Mouse (Mus musculus) heart, embryonic 16.5 days (tissue): ENCODE measurements around the gene Npr1. TPM values are rescaled to one million over a fixed set of nuclear protein-coding genes. Genes with fewer than 3 reads are reported as not detected.

ENCODE experiments used
- ATAC-seq: fragments of 200-750 bp; cut with Nextera tagmentation; replicated peaks from 2 replicates; pipeline ENCODE4 v1.8.0; 2017; ENCODE audit warnings: moderate number of reproducible peaks; ENCODE audit not compliant: insufficient read depth, low FRiP score; ENCODE audit errors: extremely low read depth
- H3K27ac ChIP-seq: fragments of 300-500 bp; sonication (generic); 2 replicates; pipeline ENCODE4 v1.5.1; 2014; ENCODE audit warnings: mild to moderate bottlenecking, low read length, control low read depth, moderate library complexity
- H3K27me3 ChIP-seq: fragments of 300-500 bp; sonication (generic); 2 replicates; pipeline ENCODE4 v1.6.1; 2014; ENCODE audit warnings: low read length, mixed read lengths; ENCODE audit not compliant: control insufficient read depth, insufficient read depth
- H3K36me3 ChIP-seq: fragments of 300-500 bp; sonication (generic); 2 replicates; pipeline ENCODE4 v1.6.1; 2014; ENCODE audit not compliant: control insufficient read depth, insufficient read depth
- H3K4me1 ChIP-seq: fragments of 300-500 bp; sonication (generic); 2 replicates; pipeline ENCODE4 v1.6.1; 2014; ENCODE audit warnings: low read length, mixed read lengths; ENCODE audit not compliant: control insufficient read depth, insufficient read depth
- H3K4me2 ChIP-seq: fragments of 300-500 bp; sonication (generic); 2 replicates; pipeline ENCODE4 v1.6.1; 2014; ENCODE audit warnings: low read depth, mild to moderate bottlenecking, control low read depth, low read length
- H3K4me3 ChIP-seq: fragments of 300-500 bp; sonication (generic); 2 replicates; pipeline ENCODE4 v1.5.1; 2014; ENCODE audit warnings: mild to moderate bottlenecking, control low read depth, low read length
- H3K9ac ChIP-seq: fragments of 300-500 bp; sonication (generic); 2 replicates; pipeline ENCODE4 v1.6.1; 2014; ENCODE audit warnings: low read length, control low read depth
- H3K9me3 ChIP-seq: fragments of 300-500 bp; sonication (generic); replicated peaks from 2 replicates; pipeline ENCODE4 v1.6.1; 2016; ENCODE audit warnings: low read length; ENCODE audit not compliant: control insufficient read depth
- WGBS: fragments of 180-500 bp; shearing (Covaris S2); extraction: QIAGEN DNeasy Blood & Tissue Kit; methylation state at CpG from one replicate; pipeline ENCODE4 v1.1.7; 2014; 5-methylcytosine and 5-hydroxymethylcytosine counted together
- polyA plus RNA-seq: library from polyadenylated mRNA; unstranded; fragments of >200 nt; fragmentation: Nextera tagmentation; extraction: Ambion mirVana; gene quantifications from 2 replicates; pipeline ENCODE4 v1.2.1, GENCODE M21; 2015

The Npr1 gene
- polyA plus RNA-seq, 1 experiment from 2014 or later, result 11.3 TPM

DNA sequence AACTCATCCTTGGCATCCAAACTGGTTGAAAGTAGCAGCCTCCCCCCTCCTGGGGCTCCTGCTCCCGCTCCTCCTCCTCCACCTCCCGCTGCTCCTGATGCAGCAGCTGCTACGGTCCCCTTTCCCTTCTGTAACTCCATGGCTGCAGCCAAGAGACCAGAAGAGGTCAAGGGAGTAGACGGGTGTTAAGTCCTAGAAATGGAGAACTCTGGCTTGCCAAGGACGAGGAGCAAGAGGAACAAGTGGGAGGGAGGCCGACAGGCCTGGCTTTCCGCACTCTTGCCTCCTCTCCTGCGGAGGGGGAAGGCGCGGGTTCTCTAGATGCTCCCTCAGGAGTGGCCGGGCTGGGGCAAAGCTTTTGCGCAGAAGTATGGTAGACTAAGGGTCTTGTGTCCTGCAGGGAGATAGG, 32.9 kb downstream of the Npr1 start:
- Histone ChIP-seq H3K27me3 (no peaks in the 10 kb centered on the region), H3K4me1 (peaks cover 28% of the 10 kb centered on the region), H3K4me3 (peak overlapping the region; percentile 92), H3K36me3 (no peaks in the 10 kb centered on the region), H3K4me2 (peak overlapping the region; percentile 100), H3K27ac (peak overlapping the region; percentile 98), H3K9ac (peak overlapping the region; percentile 96), H3K9me3 (no peaks in the 10 kb centered on the region)
- WGBS, result 0% methylated on average over 12 of the region's 12 CpGs
- ATAC-seq, result peak; percentile 9; the same call in 1 of the 2 replicates

DNA sequence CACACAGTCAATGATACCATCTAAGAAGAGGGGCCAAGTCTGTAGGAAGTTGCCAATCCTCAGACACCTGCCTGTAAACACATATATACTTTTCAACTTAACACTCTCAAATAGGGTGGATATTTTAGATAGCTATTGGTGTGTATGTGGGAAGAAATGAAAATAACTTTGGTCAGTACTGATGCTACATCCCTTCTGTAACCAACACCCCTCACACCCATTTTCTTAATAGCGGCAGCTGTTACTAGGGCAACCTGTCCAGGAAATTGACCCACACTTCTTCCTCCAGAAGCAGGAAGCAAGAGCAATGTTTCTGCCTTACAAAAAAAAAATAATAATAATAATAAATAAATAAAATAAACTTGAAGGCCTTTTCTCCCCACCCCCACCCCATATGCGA, 33.3 kb downstream of the Npr1 start:
- WGBS, result 12% methylated on average over 2 of the region's 2 CpGs
- ATAC-seq, result no peak
- no peaks in the 10 kb centered on the region for H3K9me3 ChIP-seq
- H3K27me3 ChIP-seq, result no peaks in the 10 kb centered on the region
- peak overlapping the region; percentile 92 for H3K4me3 ChIP-seq
- H3K36me3 ChIP-seq, result no peaks in the 10 kb centered on the region
- peak overlapping the region; percentile 98 for H3K27ac ChIP-seq
- peaks cover 28% of the 10 kb centered on the region for H3K4me1 ChIP-seq
- peak overlapping the region; percentile 100 for H3K4me2 ChIP-seq
- peak overlapping the region; percentile 96 for H3K9ac ChIP-seq

DNA sequence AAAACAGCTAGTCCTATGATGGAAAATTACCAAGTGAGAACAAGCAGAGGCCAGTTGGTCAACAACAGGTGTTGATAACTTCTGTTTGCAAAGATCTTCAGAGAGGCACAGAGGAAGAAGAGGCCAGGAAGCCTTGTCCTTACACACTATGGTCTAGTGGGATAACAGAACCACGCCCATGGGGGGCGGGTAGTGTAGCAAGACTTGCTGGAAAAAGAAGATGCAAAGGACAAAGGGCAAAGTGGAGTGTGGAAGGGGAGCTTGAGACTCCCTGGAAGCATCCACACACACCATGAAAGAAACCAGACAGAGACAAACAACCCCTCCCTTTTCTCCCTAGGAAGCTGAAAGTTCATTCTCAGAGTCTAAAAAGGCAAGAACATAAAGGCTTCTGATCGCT, 36.1 kb downstream of the Npr1 start:
- no peaks in the 10 kb centered on the region for H3K36me3 ChIP-seq
- ATAC-seq, result no peak
- peaks cover 28% of the 10 kb centered on the region for H3K4me1 ChIP-seq
- no peaks in the 10 kb centered on the region for H3K9me3 ChIP-seq
- no peak overlapping the region for H3K4me2 ChIP-seq
- H3K27me3 ChIP-seq, result no peaks in the 10 kb centered on the region
- no peak overlapping the region for H3K4me3 ChIP-seq
- 84% methylated on average over 3 of the region's 3 CpGs for WGBS
- H3K27ac ChIP-seq, result no peak overlapping the region
- no peak overlapping the region for H3K9ac ChIP-seq

DNA sequence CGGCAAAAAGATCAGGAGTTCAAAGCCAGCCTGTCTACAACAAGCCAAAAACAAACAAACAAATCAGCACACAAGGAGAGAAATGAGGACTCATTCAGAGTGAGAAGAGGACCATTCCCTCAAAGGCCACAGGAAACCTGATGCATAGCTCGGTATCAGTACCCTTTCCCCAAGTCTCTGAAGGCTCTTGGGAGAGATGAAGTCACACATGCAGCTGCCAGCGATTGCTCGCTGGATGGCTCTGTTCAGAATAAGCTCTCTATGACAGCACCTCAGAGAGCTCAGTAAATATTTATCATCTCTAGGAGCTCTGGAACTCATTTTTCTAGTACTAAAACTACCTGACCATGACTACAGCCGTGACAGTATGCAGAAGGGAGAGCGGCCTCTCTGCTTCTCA, 37.5 kb downstream of the Npr1 start:
- Histone ChIP-seq H3K27me3 (no peaks in the 10 kb centered on the region), H3K36me3 (peaks cover 8% of the 10 kb centered on the region), H3K4me1 (peaks cover 23% of the 10 kb centered on the region), H3K27ac (no peak overlapping the region), H3K4me2 (no peak overlapping the region), H3K4me3 (no peak overlapping the region), H3K9ac (no peak overlapping the region), H3K9me3 (no peaks in the 10 kb centered on the region)
- ATAC-seq, result no peak
- WGBS, result 63% methylated on average over 6 of the region's 6 CpGs

DNA sequence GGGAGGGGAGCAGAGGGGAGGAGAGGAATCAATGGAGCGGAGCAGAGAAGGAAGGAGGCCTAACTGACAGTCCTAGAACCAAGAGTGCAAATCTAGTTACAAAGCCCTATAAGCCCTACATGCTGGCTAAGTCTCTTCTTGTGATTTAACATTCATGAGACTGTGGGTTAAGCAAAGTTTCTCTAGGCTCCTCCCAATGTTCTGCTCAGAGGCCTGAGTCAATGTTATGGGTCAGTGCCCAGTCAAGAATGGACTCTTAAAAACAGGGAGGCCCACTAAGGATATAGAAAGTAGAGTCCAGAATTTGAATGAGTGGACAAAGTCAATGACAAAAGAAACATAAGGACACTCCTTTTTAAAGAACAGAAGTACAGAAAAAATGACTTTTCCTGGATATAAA, 38.1 kb downstream of the Npr1 start:
- 94% methylated on average over 1 of the region's 1 CpGs for WGBS
- Histone ChIP-seq H3K27me3 (no peaks in the 10 kb centered on the region), H3K9me3 (no peaks in the 10 kb centered on the region), H3K36me3 (peaks cover 12% of the 10 kb centered on the region), H3K4me2 (no peak overlapping the region), H3K4me3 (no peak overlapping the region), H3K4me1 (peaks cover 23% of the 10 kb centered on the region), H3K9ac (no peak overlapping the region), H3K27ac (no peak overlapping the region)
- ATAC-seq, result no peak

DNA sequence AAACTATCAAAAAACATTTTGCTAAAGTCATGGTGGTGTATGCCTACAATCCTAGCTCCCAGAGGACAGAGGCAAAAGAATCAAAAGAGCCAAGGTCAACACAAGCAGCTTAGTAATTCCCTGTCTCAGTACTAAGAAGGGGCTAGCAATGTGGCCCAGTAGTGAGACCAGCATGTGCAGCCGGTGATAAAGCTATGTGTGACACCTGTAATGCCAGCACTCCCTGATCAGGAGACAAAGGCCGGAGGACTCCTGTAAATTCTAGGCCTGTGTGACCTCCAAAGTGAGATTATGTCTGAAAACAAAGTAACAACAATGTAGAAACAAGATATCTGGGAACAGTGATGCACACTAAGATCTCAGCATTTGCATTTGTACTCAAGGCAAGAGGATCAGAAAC, 40.2 kb downstream of the Npr1 start:
- Histone ChIP-seq H3K9me3 (no peaks in the 10 kb centered on the region), H3K27me3 (no peaks in the 10 kb centered on the region), H3K9ac (no peak overlapping the region), H3K4me2 (no peak overlapping the region), H3K27ac (no peak overlapping the region), H3K36me3 (peaks cover 14% of the 10 kb centered on the region), H3K4me1 (peaks cover 8% of the 10 kb centered on the region), H3K4me3 (no peak overlapping the region)
- ATAC-seq, result no peak
- 83% methylated on average over 2 of the region's 2 CpGs for WGBS

DNA sequence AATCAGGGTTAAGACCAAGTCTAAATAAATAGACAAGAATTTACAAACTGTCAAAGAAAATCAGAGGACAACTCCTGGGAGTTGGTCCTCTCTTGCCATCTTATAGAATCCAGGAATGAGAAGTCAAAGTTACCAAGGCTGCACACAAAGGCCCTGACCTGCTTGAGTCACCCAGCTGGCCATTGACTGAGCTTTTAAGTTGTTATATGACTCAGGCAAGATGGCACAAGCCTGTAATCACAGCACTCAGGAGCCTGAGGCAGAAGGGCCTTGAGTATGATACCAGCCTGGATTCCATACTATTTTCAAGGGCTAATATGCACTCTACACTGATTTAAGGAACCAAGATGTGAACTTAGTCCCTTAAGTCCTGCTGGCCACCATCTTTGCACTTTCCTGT, 42.1 kb downstream of the Npr1 start:
- no peak for ATAC-seq
- Histone ChIP-seq H3K36me3 (peaks cover 21% of the 10 kb centered on the region), H3K27ac (no peak overlapping the region), H3K4me2 (no peak overlapping the region), H3K9ac (no peak overlapping the region), H3K9me3 (no peaks in the 10 kb centered on the region), H3K4me1 (peaks cover 1% of the 10 kb centered on the region; the same call in 1 of the 2 replicates), H3K4me3 (no peak overlapping the region), H3K27me3 (no peaks in the 10 kb centered on the region)

DNA sequence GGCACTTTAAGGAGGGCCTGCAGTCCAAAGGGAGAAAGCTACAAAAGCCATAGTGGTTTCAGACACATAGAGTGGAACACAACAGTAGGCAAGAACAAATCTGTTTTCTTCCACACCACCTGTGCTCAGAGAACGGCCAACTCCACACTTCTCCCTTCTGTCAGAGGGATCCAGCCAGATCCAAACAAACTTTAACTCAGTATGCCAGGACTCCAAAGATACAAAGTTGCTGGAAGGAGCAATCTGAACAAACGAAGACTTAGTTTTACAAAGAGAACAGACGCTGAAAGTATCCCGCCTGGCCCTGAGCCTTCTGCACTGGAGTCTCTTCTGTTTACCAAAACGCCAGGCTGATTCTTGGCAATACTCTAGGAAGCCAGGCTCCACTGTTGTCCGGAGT, 45.0 kb downstream of the Npr1 start:
- H3K27me3 ChIP-seq, result no peaks in the 10 kb centered on the region
- no peak overlapping the region for H3K27ac ChIP-seq
- WGBS, result 87% methylated on average over 6 of the region's 6 CpGs

DNA sequence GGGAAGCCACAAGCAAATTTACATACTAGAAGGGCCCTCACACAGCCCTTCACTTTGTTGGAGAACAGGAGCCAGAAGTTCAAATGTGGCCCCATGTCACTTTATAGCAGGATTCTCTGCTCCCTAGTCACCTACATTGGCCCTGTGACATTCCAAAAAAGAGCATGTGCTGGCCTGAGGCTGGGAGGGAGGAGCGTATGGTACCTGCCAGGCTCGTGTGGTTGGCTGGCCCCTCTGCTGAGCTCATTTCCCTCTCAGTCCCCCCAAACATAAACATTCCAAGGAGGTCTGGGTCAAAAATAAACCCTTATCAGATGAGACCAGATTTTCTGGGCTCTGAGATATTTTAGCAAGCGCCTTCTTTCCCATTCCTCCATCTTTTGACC, 52.7 kb downstream of the Npr1 start:
- Histone ChIP-seq H3K36me3 (peaks cover 42% of the 10 kb centered on the region), H3K9me3 (no peaks in the 10 kb centered on the region), H3K27ac (no peak overlapping the region), H3K4me2 (no peak overlapping the region), H3K4me1 (no peaks in the 10 kb centered on the region), H3K9ac (no peak overlapping the region), H3K27me3 (no peaks in the 10 kb centered on the region), H3K4me3 (no peak overlapping the region)
- ATAC-seq, result no peak
- WGBS, result 45% methylated on average over 3 of the region's 3 CpGs

More for the DNA sequence above, 45.0 kb downstream of the Npr1 start:
- Histone ChIP-seq H3K9me3 (no peaks in the 10 kb centered on the region), H3K36me3 (peaks cover 27% of the 10 kb centered on the region), H3K9ac (no peak overlapping the region), H3K4me2 (no peak overlapping the region), H3K4me1 (no peaks in the 10 kb centered on the region; the same call in 1 of the 2 replicates), H3K4me3 (no peak overlapping the region)
- ATAC-seq, result no peak
